Mouse (Mus musculus): ENCODE measurements around the gene Il12a.

The Il12a gene

GRCm38 (mm10) chr3:68690344-68690743, at the start of gene Il12a:
Il12a (plus strand) TSS chr3:68690644.
- no peak for DNase-seq (ENCODE audit: low spot score in 2 of 2)

GRCm38 (mm10) chr3:68642935-68643334, 47.5 kb upstream of the Il12a start:
- DNase-seq (ENCODE audit: low spot score in 2 of 2): no peak

GRCm38 (mm10) chr3:68646387-68647130, 43.9 kb upstream of the Il12a start:
- DNase-seq (ENCODE audit: low spot score in 2 of 2): no peak

- DNase-seq (ENCODE audit: low spot score in 2 of 2): no peak
Observed at GRCm38 (mm10) chr3:68647282-68647681, 43.2 kb upstream of the Il12a start.

DNA sequence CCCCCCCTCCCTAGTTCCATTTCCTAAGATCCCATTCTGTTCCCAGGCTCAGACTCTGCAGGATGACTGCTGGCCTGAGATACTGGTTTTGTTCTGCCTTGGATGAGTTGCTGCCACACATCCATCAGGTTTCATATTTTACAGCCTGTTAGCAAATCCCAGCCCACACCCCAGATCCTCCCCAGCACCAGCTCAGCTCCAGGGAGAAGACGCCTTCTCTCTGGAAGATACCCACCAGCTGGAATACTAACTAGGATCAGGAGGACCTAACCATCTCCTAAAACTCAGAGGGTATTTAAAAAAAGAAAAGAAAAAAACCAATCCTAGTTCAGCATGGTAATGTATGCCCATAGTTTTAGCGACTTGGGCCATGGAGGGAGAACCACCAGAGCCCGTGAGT, 40.2 kb upstream of the Il12a start:
- no peak for DNase-seq (ENCODE audit: low spot score in 2 of 2)

DNA sequence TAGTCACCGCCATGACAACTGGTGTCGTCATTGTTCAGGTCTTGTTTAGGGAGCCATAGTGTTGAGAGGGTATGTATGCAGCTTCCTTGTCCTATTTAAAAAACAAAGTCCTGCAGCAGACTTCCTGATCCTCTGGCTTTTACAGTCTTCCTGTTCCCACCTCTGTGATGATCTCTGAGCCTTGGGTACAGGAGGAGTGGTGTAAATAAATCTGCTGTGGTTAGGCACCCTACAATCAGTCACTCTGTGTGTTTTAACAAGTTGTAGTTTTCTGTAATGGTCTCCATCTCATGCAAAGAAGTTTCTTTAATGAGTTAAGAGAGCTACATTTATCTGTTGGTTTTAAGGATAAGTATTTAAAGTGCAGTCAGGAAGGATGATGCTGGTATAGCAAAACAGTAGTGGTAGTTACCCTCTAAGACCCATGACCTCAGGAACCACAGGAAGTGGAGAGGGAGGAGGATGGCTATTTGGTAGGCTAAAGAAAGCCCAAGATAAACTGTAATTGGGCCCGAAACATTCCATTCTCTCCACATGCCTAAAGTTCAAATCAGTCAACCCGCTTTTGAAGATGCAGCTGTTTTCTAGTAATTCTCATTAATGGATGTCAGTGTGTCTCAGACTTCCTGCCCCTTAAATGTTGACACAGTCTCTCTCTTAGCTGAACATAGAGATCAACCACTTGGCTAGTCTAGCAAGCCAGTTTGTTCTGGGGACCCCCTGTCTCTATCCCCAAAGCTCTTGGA, 33.7 kb upstream of the Il12a start:
- no peak for DNase-seq (ENCODE audit: low spot score in 2 of 2)

DNA sequence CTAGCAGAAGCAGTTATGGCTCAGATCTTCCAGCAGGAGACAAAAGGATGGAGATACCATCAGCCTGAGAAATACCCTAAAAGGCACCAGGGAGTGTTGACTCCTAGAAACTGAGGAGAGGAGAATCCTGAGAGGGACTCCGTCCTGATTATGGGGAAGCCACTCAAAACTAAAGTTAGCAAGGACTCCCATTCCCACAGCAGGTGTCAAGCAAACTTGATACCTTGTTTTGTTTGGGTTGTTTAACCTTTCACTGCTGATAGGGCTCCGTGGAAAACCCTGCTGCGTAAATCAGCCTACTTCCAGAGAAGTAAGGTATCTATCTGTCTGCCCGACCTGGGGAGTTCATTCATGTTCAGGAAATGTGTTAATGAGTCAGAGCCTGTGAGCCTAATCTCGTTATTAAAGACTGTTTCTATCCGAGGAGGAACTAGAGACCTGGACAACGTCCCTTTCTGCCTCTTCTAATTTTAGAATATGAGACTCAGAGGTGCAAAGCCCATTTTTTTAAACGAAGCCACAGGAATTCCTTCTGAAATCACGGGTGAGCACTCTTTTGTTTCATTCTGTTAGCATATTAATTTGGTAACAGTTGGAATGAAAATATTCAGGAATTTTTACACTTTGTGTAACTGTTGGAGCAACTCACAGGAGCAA, 32.7 kb upstream of the Il12a start:
- DNase-seq (ENCODE audit: low spot score in 2 of 2): no peak

DNA sequence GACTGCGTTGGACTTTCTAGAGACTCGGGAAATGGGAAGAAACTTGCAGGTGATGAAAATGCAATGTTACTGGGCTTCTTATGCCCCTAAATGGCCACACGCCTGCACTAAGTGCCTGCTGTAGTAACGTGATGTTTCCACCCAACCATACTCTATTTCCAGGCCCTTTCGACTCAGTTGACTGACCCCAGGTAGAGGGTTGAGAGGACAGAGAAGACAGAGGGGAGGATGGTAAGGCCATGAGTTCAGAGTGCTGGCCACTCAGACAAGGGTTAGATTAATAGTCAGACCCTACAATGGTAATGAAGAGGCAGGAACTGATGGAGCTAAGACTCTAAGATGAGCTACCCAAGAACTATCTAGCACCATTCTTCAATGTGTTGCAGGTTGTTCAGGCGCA, 30.4 kb upstream of the Il12a start:
- DNase-seq (ENCODE audit: low spot score in 2 of 2): no peak

GRCm38 (mm10) chr3:68660538-68660937, 29.9 kb upstream of the Il12a start:
- peak; percentile 43 to 46 for DNase-seq (ENCODE audit: low spot score in 2 of 2)

DNA sequence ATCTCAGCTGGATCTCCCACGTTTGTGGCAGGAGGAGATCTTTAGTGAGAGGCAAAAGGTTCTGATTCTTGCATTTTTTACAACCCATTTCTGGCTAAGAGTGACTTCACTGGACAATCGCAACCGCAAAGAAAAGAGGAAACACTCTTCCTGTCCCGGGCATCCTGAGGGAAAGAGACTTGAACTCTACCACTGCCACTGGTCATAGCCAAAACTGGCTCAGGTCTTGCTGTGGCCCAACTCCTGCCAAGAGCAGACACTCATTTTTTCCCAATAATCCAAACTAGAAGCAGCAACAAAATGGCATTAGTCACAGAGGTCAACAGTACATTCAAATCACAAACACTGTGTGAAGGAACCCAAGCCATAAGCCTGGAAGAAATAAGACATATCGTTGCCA, 28.1 kb upstream of the Il12a start:
- DNase-seq (ENCODE audit: low spot score in 2 of 2): no peak

- no peak for DNase-seq (ENCODE audit: low spot score in 2 of 2)
Observed at GRCm38 (mm10) chr3:68664337-68664736, 26.1 kb upstream of the Il12a start.

GRCm38 (mm10) chr3:68666377-68666776, 24.1 kb upstream of the Il12a start:
- no peak for DNase-seq (ENCODE audit: low spot score in 2 of 2)

DNA sequence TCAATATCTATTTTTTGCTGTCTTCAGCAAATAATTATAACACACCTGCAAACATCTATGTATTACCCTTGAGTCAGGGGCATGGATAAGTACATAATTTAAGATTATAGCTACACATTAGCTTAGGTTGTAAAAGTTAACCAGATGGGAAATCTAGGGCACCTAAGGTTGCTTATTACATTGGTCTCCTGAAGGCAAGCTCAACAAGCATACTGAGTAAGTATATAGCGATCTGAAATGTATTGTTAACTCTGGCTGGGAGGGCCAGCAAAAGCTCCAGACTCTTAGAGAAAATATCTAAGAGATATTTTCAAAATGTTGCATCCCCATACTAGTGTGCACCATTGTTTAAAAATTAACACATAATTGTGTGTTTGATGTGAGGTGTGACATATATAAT, 22.6 kb upstream of the Il12a start:
- no peak for DNase-seq (ENCODE audit: low spot score in 2 of 2)

GRCm38 (mm10) chr3:68669418-68669974, 20.9 kb upstream of the Il12a start:
- DNase-seq (ENCODE audit: low spot score in 2 of 2): no peak

DNA sequence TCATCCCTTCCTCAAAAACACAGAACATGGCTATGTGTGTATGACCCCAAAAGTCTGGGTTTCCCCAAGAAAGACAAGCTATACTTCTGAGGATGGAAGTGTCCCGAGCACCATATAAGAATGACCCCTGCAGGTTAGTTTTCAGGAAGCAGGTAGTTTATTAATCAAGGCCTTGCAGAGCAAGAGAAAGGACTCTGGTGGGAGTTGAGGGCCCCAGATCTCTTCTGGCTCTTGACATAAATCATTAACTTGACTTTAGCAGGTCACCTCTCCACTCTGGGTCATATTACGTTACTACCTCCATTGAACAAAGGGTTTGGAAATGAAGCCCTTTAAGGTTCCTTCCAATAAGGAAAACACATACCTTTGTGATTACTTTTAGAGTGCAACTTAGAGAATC, 15.7 kb upstream of the Il12a start:
- DNase-seq (ENCODE audit: low spot score in 2 of 2): no peak

DNA sequence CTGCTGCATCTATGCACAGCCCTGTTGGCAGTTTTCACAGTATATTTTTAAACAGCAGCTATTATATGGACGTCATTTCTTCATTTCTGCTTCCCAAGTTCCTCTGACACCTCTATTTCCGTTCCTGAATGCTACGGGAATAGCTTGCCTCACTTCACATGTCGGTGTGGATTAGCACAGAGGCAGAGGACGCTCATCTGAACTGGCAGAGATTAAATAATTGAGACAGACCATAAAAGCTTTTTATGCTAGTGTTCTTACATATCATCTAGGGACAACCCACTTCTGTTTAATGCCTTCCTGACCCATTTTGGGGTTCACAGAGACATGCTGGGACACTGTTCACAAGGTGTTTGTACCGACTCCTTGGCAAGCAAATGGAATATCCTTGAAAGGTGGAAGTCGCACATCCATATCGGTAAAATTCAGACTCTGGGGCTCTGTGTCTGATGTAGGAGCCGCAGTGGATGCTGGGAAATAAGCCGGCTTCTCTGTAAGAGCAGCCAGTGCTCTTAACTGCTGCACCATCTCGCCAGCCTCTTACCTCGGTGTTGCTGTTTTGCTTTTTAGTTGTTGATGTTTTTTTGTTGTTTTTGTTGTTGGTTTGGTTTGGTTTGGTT, 15.1 kb upstream of the Il12a start:
- peak in 1 of 2 experiments; percentile 63 for DNase-seq (ENCODE audit: low spot score in 2 of 2)

DNA sequence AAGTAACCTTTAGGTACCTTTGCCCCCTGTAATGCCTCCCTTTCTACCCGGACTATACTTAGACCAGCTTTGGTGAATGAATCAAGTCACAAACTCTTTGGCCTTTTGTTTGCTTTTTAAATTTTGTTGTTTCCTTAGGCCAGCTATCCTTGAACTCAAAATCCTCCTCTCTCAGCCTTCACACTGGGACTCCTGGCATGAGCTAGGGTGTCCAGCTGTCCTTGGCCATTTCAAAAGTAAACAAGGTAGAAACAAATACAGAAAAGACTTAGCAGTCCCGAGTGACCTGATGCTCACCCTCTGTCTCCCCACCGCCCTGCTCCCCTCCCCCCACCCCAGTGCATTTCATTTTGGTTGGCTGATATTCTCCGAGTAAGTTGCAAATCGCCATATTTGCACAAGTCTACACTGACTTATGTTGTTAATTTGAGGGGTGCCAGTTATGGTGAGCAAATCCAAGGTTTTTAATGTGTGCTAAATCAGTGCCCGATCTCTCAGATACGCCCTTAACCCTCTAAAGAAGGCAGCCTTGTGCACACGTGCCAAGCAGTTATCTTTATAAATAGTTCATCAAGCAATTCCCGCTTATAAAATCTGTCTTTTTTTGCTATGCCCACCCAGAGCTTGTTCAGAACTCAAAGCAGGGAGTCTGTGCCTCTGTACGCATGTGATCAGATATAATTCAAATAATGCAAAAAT, 14.3 kb upstream of the Il12a start:
- no peak for DNase-seq (ENCODE audit: low spot score in 2 of 2)

- DNase-seq (ENCODE audit: low spot score in 2 of 2): peak; percentile 71 to 90
Observed at GRCm38 (mm10) chr3:68676831-68677303, 13.6 kb upstream of the Il12a start.

DNA sequence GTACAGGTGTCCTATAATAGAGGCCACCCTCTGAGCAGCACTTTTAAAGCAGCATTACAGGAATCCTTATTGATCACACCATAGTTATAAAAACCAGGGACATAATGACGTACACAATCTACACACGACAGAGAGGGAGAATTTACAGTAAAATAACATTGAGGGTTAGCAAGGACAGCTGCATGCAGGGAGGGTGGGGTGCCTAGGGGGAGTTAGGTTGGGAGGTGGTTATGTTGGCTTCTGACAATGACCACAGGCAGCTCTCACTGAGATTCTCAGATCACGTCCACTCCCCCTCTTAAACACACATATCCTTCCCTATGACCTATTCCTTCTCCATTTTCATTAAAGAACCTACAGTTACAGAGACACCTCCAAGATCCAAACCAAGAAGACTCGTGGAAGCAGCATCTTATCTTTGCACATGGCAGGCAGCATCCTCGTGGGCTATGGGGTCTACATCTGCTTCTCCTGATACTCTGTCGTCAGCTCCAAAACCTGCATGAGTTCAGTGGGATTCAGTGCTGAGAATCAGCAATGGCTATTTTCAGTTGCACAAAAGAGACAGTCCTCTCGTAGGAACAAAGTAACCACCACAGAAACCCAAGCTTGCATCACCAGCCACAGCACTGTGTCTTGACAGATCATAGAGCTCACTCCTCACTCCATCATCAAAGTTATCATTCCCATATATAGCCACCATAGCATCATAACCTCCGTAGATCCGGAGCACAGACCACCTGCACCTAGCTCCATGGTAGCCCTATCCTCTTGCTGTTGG, 11.4 kb upstream of the Il12a start:
- DNase-seq (ENCODE audit: low spot score in 2 of 2): no peak

DNA sequence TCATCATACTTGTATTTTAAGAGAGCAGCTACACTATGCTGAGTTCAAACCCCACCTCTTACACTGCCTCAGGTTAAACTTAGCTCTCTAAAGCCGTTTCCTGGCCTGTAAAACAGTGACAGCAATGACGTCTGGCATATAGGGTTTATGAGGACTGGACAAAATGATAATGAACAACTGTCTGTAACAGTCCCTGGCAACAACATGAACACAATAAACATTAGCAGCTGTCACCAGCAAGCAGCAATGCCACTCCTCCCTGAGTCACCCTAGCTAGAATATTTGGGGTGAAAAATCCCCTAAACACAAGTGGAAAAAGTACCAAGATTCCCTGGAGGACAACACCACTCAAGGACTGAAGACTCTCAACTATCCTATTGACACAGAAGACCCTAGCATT, 6.9 kb upstream of the Il12a start:
- no peak for DNase-seq (ENCODE audit: low spot score in 2 of 2)

All from right cerebral cortex, postnatal 10 days (tissue).